Comparison of ENCODE assay signal across 7 mouse cellular contexts in genomic region chr17:42658634-42659422, GRCm38 (mm10). TPM values are rescaled to one million over a fixed set of nuclear protein-coding genes. Genes with fewer than 3 reads are reported as not detected.
A peak's percentile ranks its signal among the peaks of the same experiment; 100 is the strongest.
DNase-seq lines count a peak whose midpoint lies in the region; TF ChIP-seq lines count a peak whose summit lies in the region.

No protein-coding gene starts in this region.

- peak; percentile 56 for TF ChIP-seq CTCF in E14TG2a.4 (conservative IDR thresholded peaks at IDR 0.05; ENCODE audit: low read length)

- H3K27me3 ChIP-seq in E14TG2a.4 (ENCODE audit: insufficient read depth, low read length) = no peaks in the 10 kb centered on the region

- 19% methylated on average over 14 of the region's 14 CpGs for WGBS in large intestine, adult 2 months

- H3K36me3 ChIP-seq in E14TG2a.4 (ENCODE audit: insufficient read depth, low read length) = no peaks in the 10 kb centered on the region

- no peaks in the 10 kb centered on the region for H3K4me1 ChIP-seq in E14TG2a.4 (replicated peaks; ENCODE audit: low read depth, low read length)

- H3K4me3 ChIP-seq in E14TG2a.4 (replicated peaks; ENCODE audit: low read length) = no peak overlapping the region

- H3K9me3 ChIP-seq in E14TG2a.4 (ENCODE audit: low read length) = no peaks in the 10 kb centered on the region

- DNase-seq in R1 (ENCODE audit: low read depth, low spot score) = peak; percentile 69
- DNase-seq in embryo, embryonic 9.5 days (ENCODE audit: extremely low spot score) = peak; percentile 64
- DNase-seq in heart, postnatal 36 days = peak; percentile 9 to 48
- DNase-seq in large intestine, adult 2 months (ENCODE audit: low read depth, low spot score) = peak; percentile 24
- peak; percentile 63 for DNase-seq in lung, postnatal 36 days
- peak; percentile 18 for DNase-seq in right cerebral cortex, postnatal 4 days

- intact Hi-C loops in heart, postnatal 36 days (cut with DNase I) = loop anchor here (1.0 to 2.0 kb wide), 2 partner anchors 123 to 284 kb away; no protein-coding TSS in a partner anchor

RNA-seq across cellular contexts. Expression of gene Adgrf4, which starts 33.3 kb away (rescaled TPM):
- under 1 TPM; 0.22 to 0.54 TPM for total RNA-seq in heart, postnatal 36 days (2021)
- 0.03 and 0.06 TPM in 2 replicates for polyA plus RNA-seq in large intestine, adult 2 months (2012; rRNA removed)

RNA-seq across cellular contexts. Expression of gene Opn5, which starts 47.6 kb away (rescaled TPM):
- not detected for total RNA-seq in heart, postnatal 36 days (2021)
- polyA plus RNA-seq in large intestine, adult 2 months (2012; rRNA removed) = not detected in 2 replicates

Comparison
In these comparisons a context has a peak if more than half of its experiments do, and no peak if none do; other contexts are left out.
1. DNase-seq: peak in every context shown above with its lines; median percentile 69 in R1; 64 in embryo, embryonic 9.5 days; 63 in lung, postnatal 36 days; 28 in heart, postnatal 36 days; 24 in large intestine, adult 2 months; 18 in right cerebral cortex, postnatal 4 days.